Mouse (Mus musculus): Measurements from ENCODE around the gene Gsk3b. TPM values are rescaled to one million over a fixed set of nuclear protein-coding genes. Genes with fewer than 3 reads are reported as not detected.
"Not testable (repeated sequence)": the region's sequence is repeated elsewhere in the genome, so short reads cannot be mapped to it uniquely, and the experiment has no call there.

Gsk3b gene
- 140 and 143 TPM in 2 replicates for polyA plus RNA-seq (2015; fragmentation: Nextera tagmentation; extraction: Ambion mirVana)

DNA sequence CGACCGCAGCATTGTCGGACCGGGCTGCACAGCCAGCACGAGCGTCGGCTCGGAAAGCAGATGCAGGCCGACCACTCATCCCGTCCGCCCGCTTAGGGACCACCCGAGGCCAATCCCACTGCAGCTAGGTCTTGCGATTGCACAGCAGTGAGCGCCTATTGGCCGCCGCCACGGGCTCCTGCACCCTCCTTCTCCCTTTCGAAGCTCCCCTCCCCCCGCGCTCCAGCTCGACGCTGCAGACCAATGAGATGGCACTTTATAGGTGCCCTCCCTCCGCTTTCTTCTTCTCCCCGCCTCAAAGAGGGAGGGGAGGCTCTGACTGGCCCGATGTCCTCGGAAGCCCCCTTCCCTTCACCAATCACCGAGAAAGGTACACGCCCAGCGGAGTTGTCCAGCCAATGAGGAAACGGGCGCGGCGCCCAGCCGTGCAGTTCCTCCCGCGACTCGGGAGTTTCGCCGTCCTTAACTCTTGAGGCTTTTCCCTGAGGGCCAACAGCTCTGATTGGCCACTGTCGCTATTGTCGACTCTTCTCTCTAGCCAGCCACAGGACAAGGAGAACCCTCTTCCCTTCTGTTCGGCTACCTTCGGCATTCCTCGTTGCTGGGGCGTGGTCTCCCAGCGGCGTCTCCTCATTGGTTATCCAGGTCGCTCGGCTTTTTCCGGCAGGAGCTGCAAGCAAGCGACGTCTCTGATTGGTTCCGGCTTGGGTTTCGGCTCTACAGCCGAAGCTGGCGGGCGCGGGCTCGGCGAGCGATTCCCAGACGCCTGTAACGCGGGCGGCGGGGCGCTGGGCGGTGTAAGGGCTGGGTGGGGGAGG lies at the start of gene Gsk3b:
Gene Gsk3b, plus strand, starts transcription at position 373 of the 818 bp plus-strand sequence.
- Histone ChIP-seq H3K4me1 (peaks cover 22% of the 10 kb centered on the region), H3K9me3 (replicated peaks) (no peaks in the 10 kb centered on the region), H3K36me3 (ENCODE audit: poor library complexity, severe bottlenecking) (no peaks in the 10 kb centered on the region), H3K4me2 (peak within 1 kb of the TSS; percentile 91), H3K27me3 (no peaks in the 10 kb centered on the region), H3K9ac (peak within 1 kb of the TSS; percentile 100), H3K27ac (peak within 1 kb of the TSS; percentile 100), H3K4me3 (peak within 1 kb of the TSS; percentile 95)
- WGBS = under 1% methylated on average over 67 of the region's 69 CpGs
- ATAC-seq = peak; percentile 94

- Histone ChIP-seq H3K27ac (no peak overlapping the region), H3K4me2 (no peak overlapping the region), H3K27me3 (no peaks in the 10 kb centered on the region), H3K4me3 (no peak overlapping the region), H3K9me3 (replicated peaks) (no peaks in the 10 kb centered on the region), H3K9ac (no peak overlapping the region), H3K36me3 (ENCODE audit: poor library complexity, severe bottlenecking) (no peaks in the 10 kb centered on the region), H3K4me1 (no peaks in the 10 kb centered on the region)
- 94% methylated on average over 1 of the region's 1 CpGs for WGBS
- no peak for ATAC-seq
Measured at GRCm38 (mm10) chr16:38042160-38042559, 46.6 kb upstream of the Gsk3b start.

DNA sequence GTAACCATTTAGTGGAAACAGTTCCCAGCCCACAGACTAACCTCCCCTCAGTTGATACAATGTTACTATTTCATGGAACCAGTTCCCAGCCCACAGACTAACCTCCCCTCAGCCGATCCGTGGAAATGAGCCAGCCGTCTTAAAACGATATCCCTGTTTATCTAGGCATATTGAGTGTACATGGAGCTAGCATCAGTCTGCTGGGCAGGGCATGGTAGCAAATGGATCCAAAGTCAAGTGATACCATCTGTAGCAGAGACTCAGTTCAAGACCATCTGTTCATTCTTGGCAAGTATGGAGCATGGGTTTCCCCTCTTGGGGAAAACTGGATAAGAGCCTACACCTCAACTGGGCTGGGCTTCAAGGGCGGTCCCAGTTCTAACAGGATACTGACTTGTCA lies 44.2 kb upstream of the Gsk3b start:
- peaks cover 10% of the 10 kb centered on the region for H3K4me1 ChIP-seq
- no peak overlapping the region for H3K9ac ChIP-seq
- peak; percentile 88 for ATAC-seq
- H3K27ac ChIP-seq = no peak overlapping the region
- H3K27me3 ChIP-seq = no peaks in the 10 kb centered on the region
- H3K36me3 ChIP-seq (ENCODE audit: poor library complexity, severe bottlenecking) = no peaks in the 10 kb centered on the region
- H3K4me3 ChIP-seq = no peak overlapping the region
- no peak overlapping the region for H3K4me2 ChIP-seq
- WGBS = 83% methylated on average over 5 of the region's 5 CpGs
- H3K9me3 ChIP-seq (replicated peaks) = no peaks in the 10 kb centered on the region

- no peaks in the 10 kb centered on the region for H3K27me3 ChIP-seq
- WGBS = 69% methylated on average over 23 of the region's 23 CpGs
- no peak overlapping the region for H3K4me2 ChIP-seq
- H3K4me3 ChIP-seq = no peak overlapping the region
- peaks cover 10% of the 10 kb centered on the region for H3K4me1 ChIP-seq
- no peaks in the 10 kb centered on the region for H3K9me3 ChIP-seq (replicated peaks)
- no peak overlapping the region for H3K27ac ChIP-seq
- H3K9ac ChIP-seq = no peak overlapping the region
- ATAC-seq = no peak
- H3K36me3 ChIP-seq (ENCODE audit: poor library complexity, severe bottlenecking) = no peaks in the 10 kb centered on the region
Measured at GRCm38 (mm10) chr16:38047781-38048558, 40.8 kb upstream of the Gsk3b start.

DNA sequence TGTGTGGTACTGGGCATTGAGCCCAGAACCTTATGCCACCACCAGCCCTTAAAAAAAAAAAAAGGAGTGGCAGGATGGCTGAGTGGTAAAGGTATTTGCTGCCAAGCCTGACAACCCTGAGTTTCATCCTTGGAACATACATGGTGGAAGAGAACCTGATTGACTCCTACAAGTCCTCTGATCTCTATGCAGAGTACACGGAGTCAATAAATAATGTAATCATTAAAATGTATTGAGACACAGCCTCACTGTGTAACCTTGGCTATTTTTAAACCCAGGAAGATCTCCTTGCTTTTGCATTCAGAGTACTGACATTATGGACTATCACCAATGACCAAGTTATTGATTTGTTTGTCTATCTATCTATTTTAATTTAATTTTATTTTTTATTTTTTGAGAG lies 30.9 kb upstream of the Gsk3b start:
- 97% methylated on average over 1 of the region's 1 CpGs for WGBS
- ATAC-seq = no peak
- no peak overlapping the region for H3K4me2 ChIP-seq

GRCm38 (mm10) chr16:38058836-38059235 lies 30.0 kb upstream of the Gsk3b start:
- no peak overlapping the region for H3K4me2 ChIP-seq
- H3K36me3 ChIP-seq (ENCODE audit: poor library complexity, severe bottlenecking) = no peaks in the 10 kb centered on the region
- no peak overlapping the region for H3K27ac ChIP-seq
- no peaks in the 10 kb centered on the region for H3K4me1 ChIP-seq
- WGBS = 82% methylated on average over 3 of the region's 3 CpGs
- no peak for ATAC-seq
- no peak overlapping the region for H3K9ac ChIP-seq
- H3K27me3 ChIP-seq = no peaks in the 10 kb centered on the region
- H3K4me3 ChIP-seq = no peak overlapping the region
- H3K9me3 ChIP-seq (replicated peaks) = no peaks in the 10 kb centered on the region

More for the DNA sequence above, 30.9 kb upstream of the Gsk3b start:
- no peaks in the 10 kb centered on the region for H3K4me1 ChIP-seq
- no peak overlapping the region for H3K4me3 ChIP-seq
- no peak overlapping the region for H3K9ac ChIP-seq
- H3K27me3 ChIP-seq = no peaks in the 10 kb centered on the region
- no peaks in the 10 kb centered on the region for H3K9me3 ChIP-seq (replicated peaks)
- no peak overlapping the region for H3K27ac ChIP-seq
- H3K36me3 ChIP-seq (ENCODE audit: poor library complexity, severe bottlenecking) = no peaks in the 10 kb centered on the region

GRCm38 (mm10) chr16:38059631-38060030 lies 29.2 kb upstream of the Gsk3b start:
- Histone ChIP-seq H3K27ac (no peak overlapping the region), H3K27me3 (no peaks in the 10 kb centered on the region), H3K9me3 (replicated peaks) (no peaks in the 10 kb centered on the region), H3K4me1 (no peaks in the 10 kb centered on the region), H3K36me3 (ENCODE audit: poor library complexity, severe bottlenecking) (no peaks in the 10 kb centered on the region), H3K4me3 (no peak overlapping the region), H3K4me2 (no peak overlapping the region), H3K9ac (no peak overlapping the region)
- WGBS = 88% methylated on average over 4 of the region's 4 CpGs
- ATAC-seq = no peak

GRCm38 (mm10) chr16:38073859-38074631 lies 14.8 kb upstream of the Gsk3b start:
- not testable (repeated sequence) for H3K9me3 ChIP-seq (replicated peaks); H3K27ac ChIP-seq; H3K4me1 ChIP-seq; H3K36me3 ChIP-seq (ENCODE audit: poor library complexity, severe bottlenecking); H3K27me3 ChIP-seq; H3K4me2 ChIP-seq; H3K9ac ChIP-seq; H3K4me3 ChIP-seq
- WGBS = 91% methylated on average over 1 of the region's 5 CpGs
- peak; percentile 79 for ATAC-seq

- H3K27me3 ChIP-seq = no peaks in the 10 kb centered on the region
- H3K9ac ChIP-seq = no peak overlapping the region
- H3K4me3 ChIP-seq = no peak overlapping the region
- H3K27ac ChIP-seq = no peak overlapping the region
- no peaks in the 10 kb centered on the region for H3K36me3 ChIP-seq (ENCODE audit: poor library complexity, severe bottlenecking)
- no peak for ATAC-seq
- H3K4me2 ChIP-seq = no peak overlapping the region
- no peaks in the 10 kb centered on the region for H3K9me3 ChIP-seq (replicated peaks)
- 67% methylated on average over 1 of the region's 1 CpGs for WGBS
- H3K4me1 ChIP-seq = no peaks in the 10 kb centered on the region
Measured at GRCm38 (mm10) chr16:38080201-38080600, 8.6 kb upstream of the Gsk3b start.

DNA sequence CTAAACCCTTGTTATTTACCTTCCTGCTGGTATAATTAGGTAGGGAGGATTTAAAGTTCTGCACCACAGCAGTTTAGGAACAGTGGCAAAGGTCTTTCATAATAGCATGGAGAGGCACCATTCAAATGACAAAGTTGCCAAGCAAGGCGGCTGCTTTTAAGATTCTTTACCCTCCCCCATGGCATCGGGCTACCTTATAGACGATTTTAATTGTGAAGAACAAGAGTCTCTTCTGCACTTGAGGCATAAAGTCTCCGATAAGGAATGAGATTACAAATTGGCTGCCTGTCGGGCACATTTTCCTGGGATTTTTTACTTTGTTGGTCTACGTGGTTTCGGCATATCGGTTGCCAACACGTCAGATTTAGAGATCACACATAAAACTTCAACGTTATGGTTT lies 1.6 kb upstream of the Gsk3b start:
- Histone ChIP-seq H3K4me3 (peak overlapping the region; percentile 95), H3K4me1 (peaks cover 10% of the 10 kb centered on the region; the same call in 1 of the 2 replicates), H3K9ac (peak overlapping the region; percentile 94), H3K27ac (peak overlapping the region; percentile 100), H3K36me3 (ENCODE audit: poor library complexity, severe bottlenecking) (no peaks in the 10 kb centered on the region), H3K27me3 (no peaks in the 10 kb centered on the region), H3K4me2 (peak overlapping the region; percentile 74), H3K9me3 (replicated peaks) (no peaks in the 10 kb centered on the region)
- WGBS = 14% methylated on average over 10 of the region's 10 CpGs
- no peak for ATAC-seq

- 2% methylated on average over 11 of the region's 11 CpGs for WGBS
- Histone ChIP-seq H3K4me1 (peaks cover 11% of the 10 kb centered on the region), H3K9me3 (replicated peaks) (no peaks in the 10 kb centered on the region), H3K4me2 (peak overlapping the region; percentile 74), H3K9ac (peak overlapping the region; percentile 94), H3K4me3 (peak overlapping the region; percentile 95), H3K27me3 (no peaks in the 10 kb centered on the region), H3K27ac (peak overlapping the region; percentile 100), H3K36me3 (ENCODE audit: poor library complexity, severe bottlenecking) (no peaks in the 10 kb centered on the region)
- ATAC-seq = no peak
Measured at GRCm38 (mm10) chr16:38087645-38088125, 1.1 kb upstream of the Gsk3b start.
